Mouse (Mus musculus) G1E (cell line): ENCODE results near the gene Ubxn10.

ENCODE experiments used
- CTCF ChIP-seq: IDR thresholded peaks from 2 replicates; pipeline ENCODE4 v1.5.1; 2012; ENCODE audit warnings: low read depth, low read length, inconsistent platforms, mixed read lengths
- GATA1 ChIP-seq: IDR thresholded peaks from 2 replicates; pipeline ENCODE4 v1.6.1; 2012; ENCODE audit warnings: borderline replicate concordance, low read length, inconsistent platforms, mixed read lengths

DNA sequence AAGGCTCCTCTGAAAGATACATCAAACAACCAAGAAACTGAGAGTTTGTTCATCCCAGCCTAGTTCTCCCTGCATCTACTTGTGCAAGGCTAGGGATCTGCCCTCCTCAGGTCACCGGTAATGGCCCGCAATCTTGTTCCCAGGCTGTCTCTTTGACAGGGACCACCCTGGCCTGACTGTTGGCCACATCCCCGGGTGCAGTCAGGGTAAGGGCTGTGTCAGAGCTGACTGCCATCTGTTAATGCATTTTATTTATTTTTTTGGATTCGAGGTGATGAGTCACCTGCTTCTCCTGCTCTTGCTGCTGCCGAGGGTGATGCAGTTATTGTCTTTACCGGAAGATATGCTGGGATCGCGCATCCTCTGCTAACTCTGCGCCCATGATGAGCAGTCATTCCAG lies 20.3 kb downstream of the Ubxn10 start:
- TF ChIP-seq CTCF (no peak), GATA1 (no peak)
